Mouse (Mus musculus) stomach, embryonic 14.5 days (tissue): ENCODE data around the gene Atp6v1b1. TPM values are rescaled to one million over a fixed set of nuclear protein-coding genes. Genes with fewer than 3 reads are reported as not detected.
"Not testable (repeated sequence)": the region's sequence is repeated elsewhere in the genome, so short reads cannot be mapped to it uniquely, and the experiment has no call there.

ENCODE experiments used
- ATAC-seq: fragments of 200-750 bp; cut with Nextera tagmentation; 2 replicates; pipeline ENCODE4 v1.8.0; 2017; ENCODE audit warnings: low read depth, moderate TSS enrichment; ENCODE audit not compliant: insufficient number of reproducible peaks, insufficient read depth, low FRiP score
- H3K27ac ChIP-seq: fragments of 300-500 bp; sonication (generic); 2 replicates; pipeline ENCODE4 v1.5.1; 2014; ENCODE audit warnings: mild to moderate bottlenecking, low read length, moderate library complexity, mixed read lengths
- H3K27me3 ChIP-seq: fragments of 300-500 bp; sonication (generic); 2 replicates; pipeline ENCODE4 v1.6.1; 2014; ENCODE audit warnings: low read length, control low read depth, mixed read lengths; ENCODE audit not compliant: control insufficient read depth, insufficient read depth
- H3K36me3 ChIP-seq: fragments of 300-500 bp; sonication (generic); 2 replicates; pipeline ENCODE4 v1.6.1; 2014; ENCODE audit warnings: mild to moderate bottlenecking, control low read depth, low read length, moderate library complexity, mixed read lengths; ENCODE audit not compliant: control insufficient read depth, insufficient read depth
- H3K4me1 ChIP-seq: fragments of 300-500 bp; sonication (generic); 2 replicates; pipeline ENCODE4 v1.6.1; 2014; ENCODE audit warnings: low read length, control low read depth, mixed read lengths; ENCODE audit not compliant: control insufficient read depth, insufficient read depth
- H3K4me2 ChIP-seq: fragments of 300-500 bp; sonication (generic); replicated peaks from 2 replicates; pipeline ENCODE4 v1.6.1; 2014; ENCODE audit warnings: low read depth, low read length, control low read depth
- H3K4me3 ChIP-seq: fragments of 300-500 bp; sonication (generic); 2 replicates; pipeline ENCODE4 v1.5.1; 2014; ENCODE audit warnings: low read depth, low read length, control low read depth
- H3K9ac ChIP-seq: fragments of 300-500 bp; sonication (generic); replicated peaks from 2 replicates; pipeline ENCODE4 v1.6.1; 2014; ENCODE audit warnings: low read depth, mild to moderate bottlenecking, control low read depth, low read length, moderate library complexity, mixed read lengths
- H3K9me3 ChIP-seq: fragments of 300-500 bp; sonication (generic); 2 replicates; pipeline ENCODE4 v1.6.1; 2016; ENCODE audit warnings: low read depth, low read length, control low read depth; ENCODE audit not compliant: control insufficient read depth
- WGBS: fragments of 180-500 bp; shearing (Covaris S2); extraction: QIAGEN DNeasy Blood & Tissue Kit; methylation state at CpG from one replicate; pipeline ENCODE4 v1.1.7; 2014; 5-methylcytosine and 5-hydroxymethylcytosine counted together
- polyA plus RNA-seq: library from polyadenylated mRNA; unstranded; fragments of >200 nt; fragmentation: Nextera tagmentation; extraction: Ambion mirVana; gene quantifications from 2 replicates; pipeline ENCODE4 v1.2.1, GENCODE M21; 2014

Atp6v1b1 gene
- polyA plus RNA-seq, 1 experiment from 2014 or later: 0.45 TPM

DNA sequence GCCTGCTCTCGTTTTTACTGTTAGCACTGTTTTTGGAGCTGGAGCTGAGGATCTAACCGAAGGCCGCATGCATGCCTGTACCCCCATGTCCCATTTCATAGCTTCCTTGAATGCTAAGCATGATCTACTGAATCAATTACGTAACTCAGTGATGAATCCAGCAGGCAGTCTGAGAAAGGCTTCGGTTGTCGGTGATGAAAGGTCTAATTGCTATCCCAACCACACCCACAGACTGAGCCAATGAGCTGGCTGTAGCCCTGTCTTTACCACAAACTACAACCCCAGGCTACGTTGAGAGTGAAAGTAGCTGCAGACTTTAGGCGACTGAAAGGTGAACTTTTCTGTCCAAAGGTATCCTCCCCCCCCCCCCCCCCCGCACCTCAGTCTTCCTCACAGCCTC lies 31.3 kb downstream of the Atp6v1b1 start:
- H3K4me1 ChIP-seq: peaks cover 15% of the 10 kb centered on the region; the same call in 1 of the 2 replicates
- peak overlapping the region; percentile 90; the same call in 1 of the 2 replicates for H3K9ac ChIP-seq
- no peaks in the 10 kb centered on the region for H3K9me3 ChIP-seq
- H3K4me3 ChIP-seq: peak overlapping the region; percentile 85
- H3K27ac ChIP-seq: no peak overlapping the region
- 55% methylated on average over 9 of the region's 9 CpGs for WGBS
- ATAC-seq: no peak
- no peaks in the 10 kb centered on the region for H3K27me3 ChIP-seq
- peak overlapping the region; percentile 78 for H3K4me2 ChIP-seq
- peaks cover 13% of the 10 kb centered on the region for H3K36me3 ChIP-seq

DNA sequence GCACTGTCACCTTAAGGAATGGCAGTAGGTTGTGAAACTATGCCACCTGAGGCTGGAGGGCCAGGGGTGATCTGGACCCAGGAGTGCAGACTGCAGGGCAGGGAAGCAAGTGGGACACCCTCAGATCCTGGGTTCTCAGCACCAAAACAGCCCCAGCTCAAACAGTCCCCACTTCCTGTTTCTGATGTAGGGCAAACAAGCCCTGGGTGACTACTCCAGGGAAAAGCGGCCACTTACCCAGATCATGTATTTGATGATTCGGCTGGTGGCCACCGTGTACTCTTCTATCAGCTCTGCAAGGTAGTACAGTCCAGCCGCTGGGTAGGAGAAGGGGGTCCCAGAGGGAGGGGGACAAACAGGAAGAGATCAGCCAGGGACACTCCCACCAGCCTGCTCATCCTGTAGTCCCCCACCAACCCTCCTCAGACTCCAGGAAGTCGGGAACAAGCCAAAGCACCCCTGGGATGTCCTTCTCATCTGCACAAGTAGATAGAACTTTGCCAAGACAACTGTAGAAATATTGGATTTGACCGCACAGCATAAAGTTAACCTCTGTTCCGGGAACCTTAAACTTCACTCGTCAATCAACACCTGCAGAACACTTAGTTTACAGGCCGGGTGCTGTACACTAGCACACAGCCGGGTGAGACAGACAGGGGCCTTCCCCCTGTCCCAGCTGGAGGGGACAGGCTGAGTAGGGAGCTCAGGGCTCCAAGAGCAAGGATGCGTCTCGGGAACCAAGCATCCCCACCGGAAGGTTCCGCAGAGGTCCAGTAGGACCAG lies 32.2 kb downstream of the Atp6v1b1 start:
- Histone ChIP-seq H3K9me3 (no peaks in the 10 kb centered on the region), H3K27ac (peak overlapping the region; percentile 88), H3K4me3 (peak overlapping the region; percentile 85), H3K4me2 (peak overlapping the region; percentile 78), H3K27me3 (no peaks in the 10 kb centered on the region), H3K9ac (peak overlapping the region; percentile 90), H3K36me3 (peaks cover 11% of the 10 kb centered on the region), H3K4me1 (peaks cover 15% of the 10 kb centered on the region; the same call in 1 of the 2 replicates)
- peak; percentile 31 for ATAC-seq
- 1% methylated on average over 14 of the region's 14 CpGs for WGBS

DNA sequence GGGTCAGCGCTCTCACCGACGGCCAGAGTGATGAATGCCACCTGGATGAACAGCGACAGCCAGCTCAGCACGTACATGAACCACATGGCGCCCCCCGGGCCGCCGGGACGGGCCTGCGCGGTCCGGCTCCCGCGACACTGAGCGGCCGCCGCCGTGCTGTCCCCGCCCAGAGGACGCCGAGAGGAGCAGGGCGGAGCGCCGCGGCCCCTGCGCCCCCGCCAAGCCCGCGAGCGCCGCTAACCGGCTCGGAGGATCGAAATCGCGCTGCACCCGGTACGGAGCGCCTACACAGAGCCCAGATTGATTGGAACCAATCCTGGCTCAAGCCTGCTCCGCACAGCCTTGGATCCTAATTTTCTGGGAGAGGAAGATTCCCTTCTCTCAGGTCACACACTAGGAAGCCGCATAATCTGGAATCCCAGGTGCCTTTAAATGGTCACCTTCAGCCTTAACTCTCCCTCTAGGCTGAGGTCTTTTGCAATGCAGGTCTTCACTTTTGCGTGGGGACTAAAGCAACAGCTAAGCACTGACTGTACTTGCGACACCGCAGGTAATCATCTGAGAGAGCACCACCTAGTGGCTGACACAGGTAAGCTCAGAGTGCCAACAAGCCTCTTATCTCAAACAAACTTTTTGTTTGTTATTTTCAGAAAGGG lies 33.0 kb downstream of the Atp6v1b1 start, which contains the start of gene Tex261:
Tex261 (minus strand) TSS at position 176 of the 656 bp plus-strand sequence.
- peak; percentile 92 for ATAC-seq
- Histone ChIP-seq H3K4me2 (peak within 1 kb of the TSS; percentile 78), H3K4me1 (peaks cover 15% of the 10 kb centered on the region; the same call in 1 of the 2 replicates), H3K27ac (peak within 1 kb of the TSS; percentile 88), H3K9me3 (no peaks in the 10 kb centered on the region), H3K9ac (peak within 1 kb of the TSS; percentile 90), H3K36me3 (peaks cover 9% of the 10 kb centered on the region; the same call in 1 of the 2 replicates), H3K4me3 (peak within 1 kb of the TSS; percentile 85), H3K27me3 (no peaks in the 10 kb centered on the region)
- under 1% methylated on average over 45 of the region's 45 CpGs for WGBS

- WGBS: 68% methylated on average over 7 of the region's 7 CpGs
- Histone ChIP-seq H3K4me2 (no peak overlapping the region), H3K36me3 (no peaks in the 10 kb centered on the region), H3K9ac (no peak overlapping the region), H3K9me3 (no peaks in the 10 kb centered on the region), H3K4me1 (peaks cover 15% of the 10 kb centered on the region; the same call in 1 of the 2 replicates), H3K27me3 (no peaks in the 10 kb centered on the region), H3K27ac (no peak overlapping the region), H3K4me3 (no peak overlapping the region)
- no peak for ATAC-seq
Measured at GRCm38 (mm10) chr6:83778306-83778705, 35.5 kb downstream of the Atp6v1b1 start.

GRCm38 (mm10) chr6:83779026-83779425 lies 36.2 kb downstream of the Atp6v1b1 start:
- Histone ChIP-seq H3K4me2 (no peak overlapping the region), H3K36me3 (no peaks in the 10 kb centered on the region), H3K27ac (no peak overlapping the region), H3K9ac (no peak overlapping the region), H3K9me3 (no peaks in the 10 kb centered on the region), H3K27me3 (no peaks in the 10 kb centered on the region), H3K4me1 (peaks cover 13% of the 10 kb centered on the region; the same call in 1 of the 2 replicates), H3K4me3 (no peak overlapping the region)
- ATAC-seq: no peak
- WGBS: 11% methylated on average over 5 of the region's 5 CpGs

DNA sequence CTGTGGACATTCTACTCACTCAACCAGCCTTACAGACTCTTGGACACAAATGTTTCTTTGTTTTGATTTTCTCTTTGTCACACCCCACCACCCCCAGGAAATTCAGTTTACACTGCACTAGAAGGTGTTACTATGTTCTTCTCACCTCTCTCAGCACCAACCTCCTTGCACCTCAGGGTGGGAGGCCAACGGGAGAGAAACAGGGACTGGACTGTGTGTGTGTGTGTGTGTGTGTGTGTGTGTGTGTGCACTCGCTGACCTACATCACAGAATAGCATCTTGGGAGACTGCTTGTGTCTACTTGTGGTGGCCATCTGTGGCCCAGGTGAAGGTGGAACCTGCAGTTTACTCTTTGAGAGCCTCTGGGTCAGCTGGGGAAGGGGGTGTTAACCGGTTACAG lies 43.6 kb downstream of the Atp6v1b1 start:
- H3K4me3 ChIP-seq: no peak overlapping the region
- 74% methylated on average over 3 of the region's 3 CpGs for WGBS

DNA sequence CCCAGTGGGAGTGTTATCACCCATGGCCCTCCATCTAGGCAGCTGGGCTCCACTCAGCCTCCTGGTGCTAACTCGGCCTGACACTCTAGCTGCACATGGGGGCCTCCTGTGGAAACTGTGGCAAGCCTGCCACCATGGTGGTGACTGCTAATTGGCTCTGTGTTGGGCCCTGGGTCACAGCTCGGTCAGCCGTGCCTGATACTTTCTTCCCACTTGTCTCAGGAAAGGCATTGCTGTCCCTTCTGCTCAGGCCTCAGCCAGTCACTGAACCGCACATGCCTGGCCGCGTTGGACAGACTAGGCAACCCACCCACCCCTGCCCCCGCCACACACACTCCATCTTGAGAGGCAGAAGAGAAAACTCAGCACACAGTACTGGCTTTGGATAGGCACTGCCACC lies 45.8 kb downstream of the Atp6v1b1 start:
- H3K36me3 ChIP-seq: no peaks in the 10 kb centered on the region
- 81% methylated on average over 7 of the region's 7 CpGs for WGBS
- no peaks in the 10 kb centered on the region for H3K9me3 ChIP-seq
- no peak overlapping the region for H3K4me3 ChIP-seq
- no peaks in the 10 kb centered on the region for H3K27me3 ChIP-seq
- H3K4me1 ChIP-seq: no peaks in the 10 kb centered on the region
- H3K27ac ChIP-seq: no peak overlapping the region
- H3K4me2 ChIP-seq: no peak overlapping the region
- ATAC-seq: no peak
- no peak overlapping the region for H3K9ac ChIP-seq

More for the DNA sequence above, 43.6 kb downstream of the Atp6v1b1 start:
- no peaks in the 10 kb centered on the region for H3K9me3 ChIP-seq
- H3K9ac ChIP-seq: no peak overlapping the region
- H3K4me2 ChIP-seq: no peak overlapping the region
- ATAC-seq: no peak
- no peaks in the 10 kb centered on the region for H3K36me3 ChIP-seq
- H3K27ac ChIP-seq: no peak overlapping the region
- H3K27me3 ChIP-seq: no peaks in the 10 kb centered on the region
- no peaks in the 10 kb centered on the region for H3K4me1 ChIP-seq

GRCm38 (mm10) chr6:83790533-83790932 lies 47.7 kb downstream of the Atp6v1b1 start:
- not testable (repeated sequence) for H3K27me3 ChIP-seq, H3K36me3 ChIP-seq, ATAC-seq, H3K27ac ChIP-seq, H3K4me3 ChIP-seq, H3K9ac ChIP-seq, H3K4me1 ChIP-seq, H3K9me3 ChIP-seq, H3K4me2 ChIP-seq
- 82% methylated on average over 5 of the region's 5 CpGs for WGBS
